Mouse (Mus musculus): ENCODE results near the gene Pde2a. TPM values are rescaled to one million over a fixed set of nuclear protein-coding genes. Genes with fewer than 3 reads are reported as not detected.
A peak's percentile ranks its signal among the peaks of the same experiment; 100 is the strongest.

The Pde2a gene
- polyA plus RNA-seq, 1 experiment from 2014 or later, result 33.5 TPM

MicroRNAs within 50 kb of the gene (microRNA counts, 519-probe panel; counts per million panel counts)
- not detected for microRNA mmu-miR-139-3p
- microRNA mmu-miR-139-5p, result 2,103 counts per million, percentile 37 among the panel's probes with 10 or more counts

Small RNAs within 50 kb of the gene (microRNA-seq; reads per million reads assigned to microRNA genes)
- 3,961 reads per million, percentile 89 among the genes with 10 or more reads in this experiment for gene Mir139

Other genes with a start within 250 kb of the Pde2a start
- 33.5 and 34.0 TPM in 2 replicates for gene Atg16l2, start 119.4 kb upstream of the Pde2a start, polyA plus RNA-seq (2015; fragmentation: Nextera tagmentation; extraction: Ambion mirVana)
- 11.9 and 13.8 TPM in 2 replicates for gene Stard10, start 104.6 kb upstream of the Pde2a start, polyA plus RNA-seq (2015; fragmentation: Nextera tagmentation; extraction: Ambion mirVana)
- 12.8 and 13.8 TPM in 2 replicates for gene Arap1, start 73.6 kb upstream of the Pde2a start, polyA plus RNA-seq (2015; fragmentation: Nextera tagmentation; extraction: Ambion mirVana)
- 0.61 TPM in 1 of 2 replicates, not detected in the other for gene Gm45837, start 10.8 kb upstream of the Pde2a start, polyA plus RNA-seq (2015; fragmentation: Nextera tagmentation; extraction: Ambion mirVana)
- gene Art2b, start 163.9 kb downstream of the Pde2a start, polyA plus RNA-seq (2015; fragmentation: Nextera tagmentation; extraction: Ambion mirVana), result not detected in 2 replicates
- 47.3 and 47.6 TPM in 2 replicates for gene Clpb, start 241.9 kb downstream of the Pde2a start, polyA plus RNA-seq (2015; fragmentation: Nextera tagmentation; extraction: Ambion mirVana)

Measured in hindbrain, embryonic 16.5 days (tissue).